Mouse (Mus musculus) retina, postnatal 1 day (tissue): Measurements from ENCODE around the gene Sp140.
A peak's percentile ranks its signal among the peaks of the same experiment; 100 is the strongest.
"Not testable (repeated sequence)": the region's sequence is repeated elsewhere in the genome, so short reads cannot be mapped to it uniquely, and the experiment has no call there.

Source experiments
- DNase-seq: peaks from one replicate; pipeline ENCODE4 v3.0.0-alpha.2; 2012

The Sp140 gene

GRCm38 (mm10) chr1:85600078-85600477 is at the start of gene Sp140:
Gene Sp140 (plus strand): TSS chr1:85600378.
- DNase-seq = not testable (repeated sequence)

- not testable (repeated sequence) for DNase-seq
Observed at GRCm38 (mm10) chr1:85555261-85555660, 44.9 kb upstream of the Sp140 start.

GRCm38 (mm10) chr1:85573554-85573953 is 26.6 kb upstream of the Sp140 start:
- not testable (repeated sequence) for DNase-seq

- not testable (repeated sequence) for DNase-seq
Observed at GRCm38 (mm10) chr1:85575376-85575775, 24.8 kb upstream of the Sp140 start, which contains the start of gene G530012D18Rik. Gene G530012D18Rik (plus strand): TSS chr1:85575676.

DNA sequence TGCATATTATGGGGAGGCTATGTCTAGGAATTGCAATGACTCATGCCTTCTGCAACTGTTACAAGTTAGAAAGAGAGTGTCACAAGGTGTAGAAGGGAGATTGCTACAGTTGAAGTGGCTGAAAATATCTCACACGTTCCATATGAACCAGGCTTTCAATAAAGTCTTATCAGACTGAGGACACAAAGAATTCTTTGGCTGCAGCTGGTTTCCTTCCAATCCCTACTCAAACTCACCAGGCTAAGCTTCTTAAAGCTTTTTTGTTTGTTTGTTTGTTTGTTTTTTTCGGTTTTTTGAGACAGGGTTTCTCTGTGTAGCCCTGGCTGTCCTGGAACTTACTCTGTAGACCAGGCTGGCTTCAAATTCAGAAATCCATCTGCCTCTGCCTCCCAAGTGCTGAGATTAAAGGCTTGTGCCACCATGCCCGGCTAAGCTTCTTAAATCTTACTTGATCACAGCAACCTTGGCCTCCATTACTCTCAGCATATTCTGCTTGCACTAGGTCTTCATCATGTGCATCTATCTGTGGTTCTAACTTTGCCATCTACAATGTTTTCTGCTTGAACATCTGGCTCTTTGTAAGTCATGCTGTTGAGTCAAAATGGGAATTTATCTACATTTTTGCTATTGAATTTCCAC is 21.7 kb upstream of the Sp140 start:
- not testable (repeated sequence) for DNase-seq

- DNase-seq = not testable (repeated sequence)
Observed at GRCm38 (mm10) chr1:85579199-85580147, 20.7 kb upstream of the Sp140 start.

- not testable (repeated sequence) for DNase-seq
Observed at GRCm38 (mm10) chr1:85580148-85580534, 20.0 kb upstream of the Sp140 start.

DNA sequence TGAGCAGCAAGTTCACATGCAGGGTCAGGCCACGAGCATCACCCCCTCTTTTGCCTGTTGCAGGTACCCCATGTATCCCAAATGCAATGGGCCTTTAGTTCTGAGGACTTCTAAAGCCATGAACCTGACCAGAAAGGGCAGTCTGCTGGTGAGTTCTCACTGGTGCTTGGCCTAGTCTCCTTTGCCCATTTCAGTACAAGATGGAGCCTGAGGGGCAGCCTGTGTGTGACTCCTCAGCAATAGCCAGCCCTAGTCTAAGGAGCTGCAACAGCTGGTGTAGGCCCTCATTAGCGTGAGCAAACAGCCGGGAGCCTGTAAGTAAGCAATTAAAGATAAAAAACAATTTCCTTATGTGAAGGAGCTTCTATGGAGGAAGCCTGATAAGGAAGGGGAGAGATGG is 19.6 kb upstream of the Sp140 start:
- DNase-seq = not testable (repeated sequence)

GRCm38 (mm10) chr1:85581518-85581917 is 18.7 kb upstream of the Sp140 start:
- peak; percentile 4 for DNase-seq

DNA sequence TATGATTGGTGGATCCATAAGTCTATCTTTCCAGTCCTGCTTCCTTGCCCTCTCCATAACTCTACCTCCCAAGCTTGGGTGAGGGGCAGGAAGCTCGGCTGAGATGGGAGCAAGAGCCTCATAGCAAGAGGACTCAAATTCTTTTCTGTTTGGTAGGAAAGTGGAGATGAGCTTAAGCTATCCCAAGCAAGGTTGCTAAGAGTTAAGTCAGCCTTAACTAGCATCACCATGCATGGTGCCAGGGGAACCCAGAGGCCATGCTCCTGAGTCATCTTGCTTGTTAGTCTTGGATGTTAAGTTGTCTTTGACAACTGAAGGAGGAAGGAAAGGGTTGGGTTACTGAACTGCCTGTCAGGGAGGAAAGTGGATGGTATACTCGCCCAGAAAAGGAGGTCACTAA is 11.5 kb upstream of the Sp140 start:
- DNase-seq = not testable (repeated sequence)

GRCm38 (mm10) chr1:85592526-85592925 is 7.7 kb upstream of the Sp140 start:
- not testable (repeated sequence) for DNase-seq

DNA sequence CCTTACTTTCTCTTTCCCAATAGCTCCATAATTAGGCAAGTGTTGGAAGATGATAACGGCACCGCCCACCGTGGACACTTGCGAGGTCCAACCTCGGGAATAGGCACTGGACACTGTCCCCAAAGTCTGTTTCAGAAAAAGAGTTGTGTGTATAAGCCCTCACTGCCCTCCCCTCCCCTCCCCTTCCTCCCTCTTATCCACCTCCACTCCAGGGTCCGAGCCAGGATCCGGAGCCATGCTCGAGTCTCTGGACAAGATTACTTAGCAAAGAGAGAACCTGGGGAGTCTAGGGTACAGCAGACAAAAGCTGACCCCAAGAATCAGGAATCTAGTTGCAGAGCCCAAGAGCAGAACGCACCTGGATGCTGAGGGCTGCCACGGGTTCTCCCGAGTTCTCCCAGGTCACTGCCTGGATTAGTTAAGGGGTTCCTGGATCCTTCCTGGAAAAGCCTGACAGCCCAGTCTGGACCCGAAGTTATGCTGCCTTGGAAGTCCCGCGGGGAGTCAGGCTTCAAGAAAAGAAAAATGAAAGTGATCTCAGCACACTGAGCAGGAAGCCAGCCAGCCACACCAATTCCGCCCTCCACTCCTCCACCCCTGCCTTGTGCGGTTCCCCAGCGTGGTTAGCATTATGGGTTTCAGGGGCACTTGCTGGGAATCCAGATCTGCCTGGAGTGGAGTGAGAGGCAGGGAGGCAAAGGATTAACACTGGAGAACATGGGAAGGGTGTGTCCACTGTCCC is 1.7 kb upstream of the Sp140 start, which contains the start of gene Sp110:
TSS of gene Sp110 (minus strand) at position 547 of the 742 bp plus-strand sequence.
- DNase-seq = not testable (repeated sequence)

GRCm38 (mm10) chr1:85600794-85601193 is 616 bp downstream of the Sp140 start:
- not testable (repeated sequence) for DNase-seq

DNA sequence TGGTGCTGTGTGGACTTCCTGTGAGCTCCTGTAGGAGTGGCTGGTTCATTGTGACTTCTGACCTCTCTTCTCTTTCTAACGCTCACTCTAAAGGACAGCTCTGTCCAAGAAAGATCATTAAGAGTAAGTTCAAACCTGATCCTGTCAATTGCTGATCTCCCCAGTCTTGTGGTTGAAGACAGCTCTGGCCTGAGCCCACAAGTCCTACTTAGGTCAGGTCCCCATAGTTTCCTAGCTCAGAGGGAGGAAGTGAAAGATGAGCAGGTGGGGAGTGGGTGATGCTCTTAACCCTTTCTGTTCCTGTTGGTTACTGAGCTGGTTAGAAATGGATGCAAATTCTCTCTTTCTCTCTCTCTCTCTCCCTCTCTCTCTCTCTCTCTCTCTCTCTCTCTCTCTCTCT is 4.2 kb downstream of the Sp140 start:
- DNase-seq = not testable (repeated sequence)

DNA sequence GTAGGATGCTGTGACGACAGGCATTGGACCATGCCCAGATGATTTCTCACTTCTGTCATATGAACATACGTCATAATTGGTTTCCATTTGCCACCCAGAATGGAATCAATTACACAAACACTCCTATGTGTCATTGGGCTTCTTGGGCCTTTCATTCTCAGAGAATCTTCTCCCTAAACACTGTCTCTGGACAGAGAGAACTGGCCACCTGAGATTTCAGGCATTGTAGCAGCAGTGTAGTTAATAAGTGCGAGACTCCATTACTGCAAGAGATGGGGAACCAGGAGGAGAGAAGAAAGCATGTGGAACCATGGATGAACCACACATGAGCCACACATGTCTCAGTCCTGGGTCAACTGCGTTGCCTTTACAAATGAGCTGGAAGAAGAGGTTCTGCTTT is 8.2 kb downstream of the Sp140 start:
- DNase-seq = not testable (repeated sequence)

GRCm38 (mm10) chr1:85610581-85610980 is 10.4 kb downstream of the Sp140 start:
- DNase-seq = not testable (repeated sequence)

- DNase-seq = not testable (repeated sequence)
Observed at GRCm38 (mm10) chr1:85615096-85615495, 14.9 kb downstream of the Sp140 start.

GRCm38 (mm10) chr1:85615819-85616218 is 15.6 kb downstream of the Sp140 start:
- not testable (repeated sequence) for DNase-seq

DNA sequence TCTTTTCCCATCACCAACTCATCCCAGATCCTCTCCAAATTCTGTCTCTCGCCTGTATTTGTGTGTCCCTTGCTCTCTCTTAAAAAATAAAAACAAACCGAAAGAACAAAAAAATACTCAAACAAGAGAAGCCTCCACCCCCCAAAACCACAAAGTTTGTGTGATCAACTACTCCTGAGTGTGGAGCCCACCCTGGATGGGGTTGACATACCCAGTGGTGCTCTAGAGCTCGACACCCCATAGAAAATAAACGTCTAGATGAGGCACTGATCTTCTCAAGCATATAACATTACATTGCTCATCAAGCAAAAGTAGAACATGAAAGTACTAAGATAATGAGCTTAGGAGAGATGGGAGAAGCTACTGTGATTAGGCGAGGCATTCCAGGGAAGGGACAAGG is 17.0 kb downstream of the Sp140 start:
- not testable (repeated sequence) for DNase-seq

DNA sequence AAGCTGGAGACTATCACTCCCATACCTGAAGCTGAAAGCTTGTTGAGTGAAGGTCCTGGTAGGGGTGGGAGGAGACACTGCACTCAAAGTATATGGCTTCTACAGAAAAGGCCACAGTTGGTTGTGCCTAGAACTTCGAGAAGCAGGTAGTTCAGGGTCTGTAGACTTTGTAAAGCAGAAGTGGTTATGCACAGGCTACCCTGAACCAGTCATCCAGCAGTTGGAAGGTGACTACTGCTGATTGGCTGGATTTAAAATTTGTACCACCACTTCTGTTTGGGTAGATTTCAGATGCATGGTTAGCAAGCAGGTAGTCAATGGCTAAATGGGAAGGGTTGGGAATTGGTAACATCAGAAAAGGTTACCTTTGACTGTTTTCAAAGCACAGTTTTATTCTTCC is 18.5 kb downstream of the Sp140 start:
- not testable (repeated sequence) for DNase-seq

DNA sequence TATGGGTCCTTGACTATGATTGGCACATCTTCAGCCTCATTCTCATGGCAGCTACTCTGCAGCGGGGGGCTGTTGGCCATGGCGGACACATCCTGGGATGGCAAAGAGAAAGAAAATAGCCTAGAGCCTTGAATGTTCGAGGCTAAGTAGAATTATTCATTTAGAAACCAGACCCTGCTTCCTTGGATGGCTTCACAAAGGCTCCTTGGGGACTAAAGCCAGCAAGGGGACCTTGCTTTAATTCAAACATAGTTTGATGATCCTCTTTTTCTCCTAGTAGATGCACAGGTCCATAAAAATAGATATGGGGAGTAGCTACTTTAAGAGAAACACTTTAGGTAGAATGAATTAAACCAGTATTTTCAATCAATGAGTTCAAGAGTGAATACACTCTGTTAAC is 36.8 kb downstream of the Sp140 start:
- not testable (repeated sequence) for DNase-seq

DNA sequence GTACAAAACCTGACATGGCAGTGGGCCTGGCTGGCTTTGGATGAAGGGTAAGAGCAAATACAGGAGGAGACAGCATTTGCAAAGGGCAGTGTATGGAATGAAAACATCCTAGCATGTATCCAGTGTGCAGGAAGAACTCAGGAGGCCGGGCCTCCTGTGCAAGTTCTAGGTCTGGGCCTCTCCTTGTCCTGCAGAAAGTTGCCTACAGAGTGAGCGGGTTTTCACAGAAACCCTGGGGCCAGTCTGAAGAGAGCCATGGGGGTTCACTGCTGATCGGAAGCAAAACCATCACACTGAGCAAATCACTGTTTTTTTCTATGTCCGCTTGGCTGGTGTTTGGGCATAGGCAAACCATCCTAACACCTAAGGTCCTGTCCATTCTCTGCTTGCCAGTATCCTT is 38.0 kb downstream of the Sp140 start:
- not testable (repeated sequence) for DNase-seq

- DNase-seq = not testable (repeated sequence)
Observed at GRCm38 (mm10) chr1:85649881-85650280, 49.7 kb downstream of the Sp140 start, which contains the start of gene Sp100. Gene Sp100 (plus strand): TSS chr1:85649988.
